Mouse (Mus musculus) small intestine, adult 2 months (tissue): Measurements from ENCODE around the gene Abcb9.

Source experiments
- CTCF ChIP-seq: fragments of 200-500 bp; IDR thresholded peaks from 2 replicates; pipeline ENCODE4 v1.5.1; 2012; ENCODE audit warnings: low read depth, mild to moderate bottlenecking, control low read depth, inconsistent platforms, low read length, moderate library complexity, mixed read lengths; ENCODE audit not compliant: insufficient replicate concordance, insufficient read length; ENCODE audit errors: extremely low read depth
- POLR2A ChIP-seq: fragments of 200-500 bp; IDR thresholded peaks from 2 replicates; pipeline ENCODE4 v1.6.1; 2012; ENCODE audit warnings: low read depth, mild to moderate bottlenecking, control low read depth, inconsistent platforms, low read length, moderate library complexity

- TF ChIP-seq CTCF (no peak), POLR2A (no peak)
Observed at GRCm38 (mm10) chr5:124014791-124015251, 80.8 kb downstream of the Abcb9 start.
